Mouse (Mus musculus): Measurements from ENCODE around the gene Zfp9.

Gene Zfp9

GRCm38 (mm10) chr6:118478957-118479708 lies at the start of gene Zfp9:
Gene Zfp9, minus strand, starts transcription at chr6:118479320.
- DNase-seq: peak; percentile 81 to 89

- DNase-seq: no peak
Observed at GRCm38 (mm10) chr6:118520668-118521067, 41.5 kb upstream of the Zfp9 start.

GRCm38 (mm10) chr6:118513335-118514012 lies 34.4 kb upstream of the Zfp9 start:
- no peak for DNase-seq

- DNase-seq: no peak
Observed at GRCm38 (mm10) chr6:118499010-118499409, 19.9 kb upstream of the Zfp9 start.

- DNase-seq: no peak
Observed at GRCm38 (mm10) chr6:118482125-118482524, 3.0 kb upstream of the Zfp9 start.

- DNase-seq: no peak
Observed at GRCm38 (mm10) chr6:118477875-118478785, 990 bp downstream of the Zfp9 start.

- no peak for DNase-seq
Observed at GRCm38 (mm10) chr6:118462069-118462705, 16.9 kb downstream of the Zfp9 start.

- DNase-seq: no peak
Observed at GRCm38 (mm10) chr6:118457726-118458125, 21.4 kb downstream of the Zfp9 start.

GRCm38 (mm10) chr6:118455042-118455631 lies 24.0 kb downstream of the Zfp9 start, which contains the start of gene Zfp248:
Gene Zfp248, minus strand, starts transcription at chr6:118455528.
- DNase-seq: peak; percentile 94

- DNase-seq: peak; percentile 6 to 38
Observed at GRCm38 (mm10) chr6:118454452-118454851, 24.7 kb downstream of the Zfp9 start.

- no peak for DNase-seq
Observed at GRCm38 (mm10) chr6:118431502-118431901, 47.6 kb downstream of the Zfp9 start.

- DNase-seq: no peak
Observed at GRCm38 (mm10) chr6:118426666-118427065, 52.5 kb downstream of the Zfp9 start.

- DNase-seq: peak; percentile 97
Observed at GRCm38 (mm10) chr6:118419050-118419920, 59.8 kb downstream of the Zfp9 start, which contains the start of gene Bms1. Gene Bms1, minus strand, starts transcription at chr6:118419474.

All from cerebellum, postnatal 36 days (tissue).